Mouse (Mus musculus) intestine, embryonic 14.5 days (tissue): ENCODE measurements around the gene Pet100. TPM values are rescaled to one million over a fixed set of nuclear protein-coding genes. Genes with fewer than 3 reads are reported as not detected.

Experiments used
- ATAC-seq: fragments of 200-750 bp; cut with Nextera tagmentation; replicated peaks from 2 replicates; pipeline ENCODE4 v1.8.0; 2017; ENCODE audit warnings: low read depth, moderate number of reproducible peaks, moderate TSS enrichment, moderate library complexity; ENCODE audit not compliant: low FRiP score, low TSS enrichment
- DNase-seq: peaks from one replicate; pipeline ENCODE4 v3.0.0-alpha.2; 2018; ENCODE audit warnings: low spot score
- H3K27ac ChIP-seq: fragments of 300-500 bp; sonication (generic); 2 replicates; pipeline ENCODE4 v1.5.1; 2014; ENCODE audit warnings: low read depth, mild to moderate bottlenecking, control low read depth
- H3K27me3 ChIP-seq: fragments of 300-500 bp; sonication (generic); replicated peaks from 2 replicates; pipeline ENCODE4 v1.6.1; 2014; ENCODE audit warnings: low read length, control low read depth; ENCODE audit not compliant: control insufficient read depth, insufficient read depth
- H3K36me3 ChIP-seq: fragments of 300-500 bp; sonication (generic); 2 replicates; pipeline ENCODE4 v1.6.1; 2014; ENCODE audit warnings: low read length, control low read depth; ENCODE audit not compliant: control insufficient read depth, insufficient read depth
- H3K4me1 ChIP-seq: fragments of 300-500 bp; sonication (generic); replicated peaks from 2 replicates; pipeline ENCODE4 v1.6.1; 2014; ENCODE audit warnings: low read length, control low read depth, mixed read lengths; ENCODE audit not compliant: control insufficient read depth, insufficient read depth
- H3K4me2 ChIP-seq: fragments of 300-500 bp; sonication (generic); 2 replicates; pipeline ENCODE4 v1.6.1; 2014; ENCODE audit warnings: low read length
- H3K4me3 ChIP-seq: fragments of 300-500 bp; sonication (generic); 2 replicates; pipeline ENCODE4 v1.5.1; 2014; ENCODE audit warnings: low read depth, low read length, control low read depth, mixed read lengths
- H3K9ac ChIP-seq: fragments of 300-500 bp; sonication (generic); 2 replicates; pipeline ENCODE4 v1.6.1; 2014; ENCODE audit warnings: mild to moderate bottlenecking, low read length
- H3K9me3 ChIP-seq: fragments of 300-500 bp; sonication (generic); 2 replicates; pipeline ENCODE4 v1.6.1; 2016; ENCODE audit warnings: low read length, control low read depth; ENCODE audit not compliant: control insufficient read depth
- WGBS: fragments of 180-500 bp; shearing (Covaris S2); extraction: QIAGEN DNeasy Blood & Tissue Kit; methylation state at CpG from one replicate; pipeline ENCODE4 v1.1.7; 2014; 5-methylcytosine and 5-hydroxymethylcytosine counted together
- polyA plus RNA-seq: library from polyadenylated mRNA; unstranded; fragments of >200 nt; fragmentation: Nextera tagmentation; extraction: Ambion mirVana; gene quantifications from 2 replicates; pipeline ENCODE4 v1.2.1, GENCODE M21; 2014

Pet100 gene
- polyA plus RNA-seq, 1 experiment from 2014 or later: 95.1 TPM

DNA sequence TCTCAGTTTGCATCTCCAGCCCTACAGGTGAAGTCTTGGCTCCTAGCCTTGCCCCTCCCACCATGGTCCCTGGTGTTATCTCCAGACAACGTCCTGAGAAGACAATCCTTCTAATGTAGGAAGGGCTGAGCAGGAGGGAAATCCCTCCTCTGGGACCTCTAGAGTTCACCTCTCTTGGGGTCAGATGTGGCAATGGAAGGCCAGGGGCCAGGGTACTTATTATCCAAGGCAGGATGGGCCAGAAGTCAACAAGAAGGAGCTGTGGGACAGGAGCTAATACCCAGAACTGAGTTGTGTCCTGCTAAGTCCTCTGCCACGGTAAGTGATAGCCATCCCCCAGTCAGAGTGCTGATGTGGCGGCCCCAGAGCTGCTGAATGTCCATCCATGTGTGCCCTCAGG, 34.2 kb downstream of the Pet100 start, which contains the start of gene Retn:
TSS of gene Retn (plus strand) at position 245 of the 400 bp plus-strand sequence.
- H3K9ac ChIP-seq: no peak within 1 kb of the TSS
- H3K4me3 ChIP-seq: no peak within 1 kb of the TSS
- no peak for DNase-seq
- WGBS: 63% methylated on average over 3 of the region's 3 CpGs
- no peaks in the 10 kb centered on the region for H3K27me3 ChIP-seq
- H3K9me3 ChIP-seq: no peaks in the 10 kb centered on the region
- no peak within 1 kb of the TSS for H3K4me2 ChIP-seq
- no peaks in the 10 kb centered on the region for H3K4me1 ChIP-seq
- ATAC-seq: no peak
- no peaks in the 10 kb centered on the region for H3K36me3 ChIP-seq
- H3K27ac ChIP-seq: no peak within 1 kb of the TSS

DNA sequence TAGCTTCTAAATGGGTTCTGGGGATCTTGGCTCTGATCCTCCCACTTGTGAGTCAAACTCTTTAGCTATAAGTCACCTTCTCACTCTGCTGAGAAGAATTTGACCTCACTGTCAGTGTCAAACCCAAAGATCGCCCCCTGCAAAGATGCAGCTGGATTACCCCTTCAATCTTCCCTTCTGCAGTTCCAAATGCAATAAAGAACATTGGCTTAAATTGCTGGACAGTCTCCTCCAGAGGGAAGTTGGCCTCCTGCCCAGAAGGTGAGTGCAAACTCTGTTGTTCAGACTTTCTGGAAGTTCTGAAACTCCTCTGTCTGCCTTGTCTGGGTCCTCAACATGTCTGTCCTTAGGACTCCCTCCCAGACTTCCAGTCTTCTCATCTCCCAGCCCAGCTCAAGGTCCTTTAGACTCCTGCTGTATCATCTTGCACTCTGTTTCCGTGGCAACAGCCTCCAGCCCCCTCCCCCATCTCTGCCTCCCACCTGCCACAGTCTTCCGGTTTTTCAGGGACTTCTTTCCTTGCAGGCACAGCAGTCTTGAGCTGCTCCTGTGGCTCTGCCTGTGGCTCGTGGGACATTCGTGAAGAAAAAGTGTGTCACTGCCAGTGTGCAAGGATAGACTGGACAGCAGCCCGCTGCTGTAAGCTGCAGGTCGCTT, 35.5 kb downstream of the Pet100 start:
- ATAC-seq: no peak

GRCm38 (mm10) chr8:3660889-3661288, 39.5 kb downstream of the Pet100 start:
- no peak overlapping the region for H3K9ac ChIP-seq
- ATAC-seq (no peak), DNase-seq (no peak)
- H3K27ac ChIP-seq: no peak overlapping the region
- no peak overlapping the region for H3K4me2 ChIP-seq
- no peaks in the 10 kb centered on the region for H3K36me3 ChIP-seq
- no peaks in the 10 kb centered on the region for H3K4me1 ChIP-seq
- no peak overlapping the region for H3K4me3 ChIP-seq
- no peaks in the 10 kb centered on the region for H3K9me3 ChIP-seq
- 83% methylated on average over 8 of the region's 8 CpGs for WGBS
- no peaks in the 10 kb centered on the region for H3K27me3 ChIP-seq

More for the DNA sequence above, 35.5 kb downstream of the Pet100 start:
- Histone ChIP-seq H3K36me3 (no peaks in the 10 kb centered on the region), H3K4me3 (no peak overlapping the region), H3K9me3 (no peaks in the 10 kb centered on the region), H3K4me1 (no peaks in the 10 kb centered on the region), H3K27me3 (no peaks in the 10 kb centered on the region), H3K4me2 (no peak overlapping the region), H3K9ac (no peak overlapping the region), H3K27ac (no peak overlapping the region)
- 19% methylated on average over 7 of the region's 7 CpGs for WGBS
- DNase-seq: peak; percentile 55

GRCm38 (mm10) chr8:3664405-3664804, 43.1 kb downstream of the Pet100 start:
- ATAC-seq: no peak
- DNase-seq: no peak
- H3K36me3 ChIP-seq: no peaks in the 10 kb centered on the region
- no peaks in the 10 kb centered on the region for H3K4me1 ChIP-seq
- no peaks in the 10 kb centered on the region for H3K9me3 ChIP-seq
- 68% methylated on average over 5 of the region's 5 CpGs for WGBS
- no peaks in the 10 kb centered on the region for H3K27me3 ChIP-seq
- no peak overlapping the region for H3K27ac ChIP-seq
- no peak overlapping the region for H3K4me2 ChIP-seq
- H3K9ac ChIP-seq: no peak overlapping the region
- no peak overlapping the region for H3K4me3 ChIP-seq

DNA sequence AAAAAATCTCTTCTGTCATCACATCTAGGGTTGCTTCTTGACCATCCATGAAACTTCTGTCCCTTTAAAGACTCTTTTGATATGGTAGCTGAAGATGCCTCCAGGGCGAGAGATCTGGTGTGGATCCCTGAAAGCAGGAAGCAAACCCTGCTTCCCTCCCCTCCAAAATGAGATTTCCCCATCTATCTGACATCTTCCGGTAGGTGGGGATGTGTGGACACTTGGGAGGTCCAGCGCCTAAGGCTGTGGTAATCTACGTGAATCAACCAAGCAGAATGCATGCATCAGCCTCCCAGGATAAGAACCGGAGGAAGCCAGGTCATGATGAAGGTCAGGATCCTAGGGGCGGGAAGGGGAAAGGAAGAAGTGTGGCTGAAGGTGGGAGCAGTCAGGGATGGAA, 44.2 kb downstream of the Pet100 start, which contains the start of gene Mcemp1:
TSS of gene Mcemp1 (plus strand) at position 248 of the 400 bp plus-strand sequence.
- Histone ChIP-seq H3K4me3 (no peak within 1 kb of the TSS), H3K9ac (no peak within 1 kb of the TSS), H3K27me3 (no peaks in the 10 kb centered on the region), H3K4me2 (no peak within 1 kb of the TSS), H3K9me3 (no peaks in the 10 kb centered on the region), H3K4me1 (no peaks in the 10 kb centered on the region), H3K27ac (no peak within 1 kb of the TSS), H3K36me3 (no peaks in the 10 kb centered on the region)
- DNase-seq: no peak
- 77% methylated on average over 6 of the region's 6 CpGs for WGBS
- no peak for ATAC-seq

- no peak for ATAC-seq
- H3K36me3 ChIP-seq: no peaks in the 10 kb centered on the region
- H3K27ac ChIP-seq: no peak overlapping the region
- WGBS: 78% methylated on average over 2 of the region's 2 CpGs
- H3K4me2 ChIP-seq: no peak overlapping the region
- no peak overlapping the region for H3K9ac ChIP-seq
- DNase-seq: no peak
- 0 out of 2 replicates have a peak, but pooled peaks cover 2% of the 10 kb centered on the region for H3K4me1 ChIP-seq
- no peaks in the 10 kb centered on the region for H3K27me3 ChIP-seq
- H3K9me3 ChIP-seq: no peaks in the 10 kb centered on the region
- no peak overlapping the region for H3K4me3 ChIP-seq
These were observed 49.0 kb downstream of the Pet100 start for GRCm38 (mm10) chr8:3670388-3670787.

DNA sequence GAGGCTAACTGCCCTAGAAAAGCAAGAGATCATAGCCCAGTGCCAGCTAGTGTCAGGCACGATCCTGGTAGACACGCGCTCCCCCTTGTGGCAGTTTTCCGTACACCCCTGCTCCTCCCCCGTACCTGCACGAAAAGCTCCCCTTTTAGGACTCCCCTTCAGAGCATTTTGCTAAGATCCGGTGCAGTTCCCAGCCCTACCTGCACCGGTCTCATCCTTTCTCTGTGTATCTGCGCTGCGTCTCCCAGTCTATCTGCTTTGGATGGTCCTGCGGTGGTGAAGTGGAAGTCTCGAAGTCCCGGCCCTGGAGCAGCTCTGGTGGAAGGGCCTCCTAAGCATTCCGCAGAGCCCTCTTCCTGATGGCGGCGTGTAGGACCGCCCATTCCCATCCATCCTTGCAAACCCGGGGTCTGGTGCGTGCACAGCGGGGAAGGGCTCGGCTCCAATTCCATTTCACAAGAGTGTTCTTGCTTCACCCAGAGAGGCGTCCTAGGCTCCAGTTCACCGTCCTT, 50.7 kb downstream of the Pet100 start, which contains the start of gene Fcor:
TSS of gene Fcor (minus strand) at position 383 of the 512 bp plus-strand sequence.
- 0 out of 2 replicates have a peak, but pooled peaks cover 2% of the 10 kb centered on the region for H3K4me1 ChIP-seq
- H3K9ac ChIP-seq: peak within 1 kb of the TSS; percentile 34
- H3K4me3 ChIP-seq: peak within 1 kb of the TSS; percentile 44
- WGBS: under 1% methylated on average over 23 of the region's 23 CpGs
- no peaks in the 10 kb centered on the region for H3K36me3 ChIP-seq
- H3K27me3 ChIP-seq: no peaks in the 10 kb centered on the region
- DNase-seq: peak; percentile 95
- no peaks in the 10 kb centered on the region for H3K9me3 ChIP-seq
- peak within 1 kb of the TSS; percentile 74 for H3K4me2 ChIP-seq
- peak within 1 kb of the TSS; percentile 39; the same call in 1 of the 2 replicates for H3K27ac ChIP-seq
- peak; percentile 80 for ATAC-seq

DNA sequence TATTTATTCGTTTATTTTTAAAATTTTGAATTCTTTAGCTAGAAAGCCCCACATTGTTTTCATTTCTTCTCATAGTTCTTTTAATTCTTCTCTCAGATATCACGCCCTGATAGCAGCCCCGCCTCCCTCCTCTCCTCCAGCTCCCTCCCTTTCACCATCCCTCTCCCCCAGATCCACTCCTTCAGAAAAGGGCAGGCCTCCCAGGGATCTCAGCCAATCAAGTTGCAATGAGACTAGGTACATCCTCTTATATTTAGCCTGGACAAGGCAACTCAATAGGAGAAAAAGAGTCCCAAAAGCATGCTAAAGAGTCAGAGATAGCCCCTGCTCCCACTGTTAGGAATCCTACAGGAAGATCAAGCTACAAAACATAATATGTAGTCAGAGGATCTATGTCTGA, 53.3 kb downstream of the Pet100 start:
- WGBS: 62% methylated on average over 3 of the region's 3 CpGs
- DNase-seq (no peak), ATAC-seq (no peak)
- H3K27ac ChIP-seq: no peak overlapping the region
- no peak overlapping the region for H3K4me2 ChIP-seq
- no peak overlapping the region for H3K9ac ChIP-seq
- H3K36me3 ChIP-seq: peaks cover 11% of the 10 kb centered on the region
- no peaks in the 10 kb centered on the region for H3K9me3 ChIP-seq
- H3K4me1 ChIP-seq: peaks cover 10% of the 10 kb centered on the region; the same call in 1 of the 2 replicates
- no peaks in the 10 kb centered on the region for H3K27me3 ChIP-seq
- no peak overlapping the region for H3K4me3 ChIP-seq
